Mouse (Mus musculus) Patski (cell line): ENCODE results near the gene Gm21992. TPM values are rescaled to one million over a fixed set of nuclear protein-coding genes. Genes with fewer than 3 reads are reported as not detected.

Experiments used
- ATAC-seq: fragments of 100-300 bp; one replicate; pipeline ENCODE4 v1.8.0; 2021
- CTCF ChIA-PET: fragments of 350-600 bp; sonication (Branson Sonifier 250); formaldehyde crosslinking; loops from one replicate; lab custom pipeline; 2022; ENCODE audit warnings: inconsistent platforms; lab: Charles Lee
- POLR2A ChIA-PET: fragments of 350-600 bp; sonication (Branson Sonifier 250); formaldehyde crosslinking; loops from one replicate; lab custom pipeline; 2022; ENCODE audit warnings: antibody characterized with exemption, inconsistent platforms; lab: Charles Lee
- DNase-seq: peaks from one replicate; pipeline ENCODE4 v3.0.0-alpha.2; 2011; ENCODE audit warnings: low read depth, low spot score
- H3K27me3 ChIP-seq: fragments of 371-371 bp; one replicate; pipeline ENCODE4 v1.5.1; 2021
- CTCF ChIP-seq: fragments of 100-300 bp; IDR thresholded peaks from one replicate; pipeline ENCODE4 v1.5.1; 2021
- in situ Hi-C: fragments of 300-500 bp; cut with MboI; formaldehyde crosslinking; loops from 3 replicates; pipeline ENCODE4 v1.11.1; 2018; ENCODE audit warnings: low pct_unique_long_range_greater_than_20kb, mixed read lengths
- polyA plus RNA-seq: library from polyadenylated mRNA; unstranded; gene quantifications from one replicate; pipeline ENCODE4 v1.2.3, GENCODE M21; 2021

Gene Gm21992
- polyA plus RNA-seq, 1 experiment from 2014 or later: 9.9 TPM

GRCm38 (mm10) chr19:4701221-4701620, 110.2 kb downstream of the Gm21992 start:
- H3K27me3 ChIP-seq: no peaks in the 10 kb centered on the region
- no peak for TF ChIP-seq CTCF
- no peak for ATAC-seq
- CTCF ChIA-PET: no interaction called here
- no peak for DNase-seq
- POLR2A ChIA-PET: interaction anchor here (0.6 kb wide), 1 partner anchor 29 kb away, joined by 6 read pairs; no protein-coding TSS in a partner anchor
- in situ Hi-C loops: no loop called here

- DNase-seq (no peak), ATAC-seq (no peak)
- ChIA-PET POLR2A (no interaction called here), CTCF (interaction anchor here (0.7 kb wide), 1 partner anchor 11 kb away, joined by 3 read pairs; no protein-coding TSS in a partner anchor)
- no peak for TF ChIP-seq CTCF
- in situ Hi-C loops: no loop called here
- no peaks in the 10 kb centered on the region for H3K27me3 ChIP-seq
Measured at GRCm38 (mm10) chr19:4700656-4701055, 110.8 kb downstream of the Gm21992 start.

DNA sequence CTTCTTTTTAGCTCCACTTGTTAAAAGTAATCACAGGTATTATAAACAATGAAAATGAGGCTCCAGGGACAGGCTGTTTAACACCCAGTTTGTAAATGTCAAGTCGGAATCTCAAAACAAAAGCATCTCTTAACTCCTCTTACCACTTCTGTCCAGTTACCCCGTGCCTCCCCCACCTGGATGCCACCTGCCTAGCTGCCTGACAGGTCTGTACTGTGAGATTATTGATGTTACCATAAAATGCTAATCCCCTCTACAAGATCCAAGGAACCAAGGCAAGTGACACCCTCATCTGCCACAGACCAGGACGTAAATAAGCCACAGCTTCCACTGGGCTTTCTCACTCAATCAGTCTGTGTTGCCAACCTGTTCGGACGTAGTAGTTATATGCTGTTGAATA, 111.6 kb downstream of the Gm21992 start:
- ATAC-seq (no peak), DNase-seq (no peak)
- TF ChIP-seq CTCF: no peak
- ChIA-PET POLR2A (interaction anchor here (0.7 to 1.8 kb wide), 2 partner anchors 43 to 322 kb away, joined by 3 to 5 read pairs; no protein-coding TSS in a partner anchor), CTCF (no interaction called here)
- H3K27me3 ChIP-seq: no peaks in the 10 kb centered on the region
- in situ Hi-C loops: no loop called here

DNA sequence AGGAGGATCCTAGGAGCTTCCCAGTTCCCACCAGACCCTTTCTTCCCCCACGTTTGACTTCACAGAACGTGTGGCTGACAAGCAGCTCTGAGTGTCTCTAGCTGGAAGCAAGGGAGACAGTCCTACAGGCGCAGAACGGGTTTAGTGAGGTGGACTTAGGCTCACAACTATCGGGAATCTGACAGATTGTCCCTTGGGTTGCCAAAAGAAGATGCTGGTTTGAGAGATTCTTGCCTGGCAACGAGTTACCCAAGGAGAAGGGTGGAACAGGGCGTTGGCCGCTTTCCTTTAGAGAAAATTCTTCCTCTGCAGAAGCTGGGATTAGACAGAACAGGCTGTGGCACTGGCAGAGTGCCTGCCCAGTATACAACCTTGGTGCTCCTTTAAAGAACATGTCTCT, 112.6 kb downstream of the Gm21992 start:
- no peak for DNase-seq
- no peak for ATAC-seq
- ChIA-PET POLR2A (interaction anchor here (0.7 to 1.8 kb wide), 2 partner anchors 44 to 321 kb away, joined by 3 to 5 read pairs; no protein-coding TSS in a partner anchor), CTCF (no interaction called here)
- H3K27me3 ChIP-seq: peaks cover under 1% of the 10 kb centered on the region
- no peak for TF ChIP-seq CTCF
- in situ Hi-C loops: no loop called here

- ATAC-seq (no peak), DNase-seq (no peak)
- CTCF ChIA-PET: no interaction called here
- in situ Hi-C loops: no loop called here
- peaks cover 4% of the 10 kb centered on the region for H3K27me3 ChIP-seq
- TF ChIP-seq CTCF: no peak
- POLR2A ChIA-PET: interaction anchor here (1.8 kb wide), 1 partner anchor 44 kb away, joined by 5 read pairs; no protein-coding TSS in a partner anchor
Measured at GRCm38 (mm10) chr19:4698205-4698677, 113.2 kb downstream of the Gm21992 start, which contains the start of gene Gm960. TSS of gene Gm960 (minus strand) at chr19:4698668.

- TF ChIP-seq CTCF: no peak
- ChIA-PET POLR2A (no interaction called here), CTCF (no interaction called here)
- in situ Hi-C loops: no loop called here
- peaks cover 4% of the 10 kb centered on the region for H3K27me3 ChIP-seq
- DNase-seq (no peak), ATAC-seq (no peak)
Measured at GRCm38 (mm10) chr19:4697721-4698120, 113.7 kb downstream of the Gm21992 start.

DNA sequence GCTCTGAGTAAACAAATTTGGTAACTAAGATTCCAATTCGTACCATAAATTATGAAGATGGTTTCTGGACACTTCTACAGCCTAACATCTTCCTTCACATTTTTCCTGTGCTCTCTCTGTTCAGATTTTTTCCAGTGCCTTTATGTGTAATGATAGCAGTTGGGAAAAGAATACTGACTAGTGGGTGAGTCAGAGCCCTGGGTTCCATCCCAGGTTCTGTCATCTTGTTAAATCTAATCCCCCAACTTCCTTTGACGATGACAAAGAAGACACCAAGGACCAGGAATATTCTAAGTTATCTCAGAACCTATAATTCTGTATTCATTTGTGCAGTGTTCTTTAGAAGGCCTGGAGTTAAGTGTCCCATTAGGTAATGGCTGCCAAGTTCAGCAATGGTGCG, 114.3 kb downstream of the Gm21992 start:
- DNase-seq (no peak), ATAC-seq (no peak)
- peaks cover 4% of the 10 kb centered on the region for H3K27me3 ChIP-seq
- ChIA-PET POLR2A (interaction anchor here (0.7 kb wide), 1 partner anchor 12 kb away, joined by 5 read pairs; no protein-coding TSS in a partner anchor), CTCF (interaction anchor here (1.0 to 1.1 kb wide), 2 partner anchors 9 to 14 kb away, joined by 3 read pairs; partner anchors contain the start of gene Sptbn2)
- in situ Hi-C loops: no loop called here
- no peak for TF ChIP-seq CTCF

DNA sequence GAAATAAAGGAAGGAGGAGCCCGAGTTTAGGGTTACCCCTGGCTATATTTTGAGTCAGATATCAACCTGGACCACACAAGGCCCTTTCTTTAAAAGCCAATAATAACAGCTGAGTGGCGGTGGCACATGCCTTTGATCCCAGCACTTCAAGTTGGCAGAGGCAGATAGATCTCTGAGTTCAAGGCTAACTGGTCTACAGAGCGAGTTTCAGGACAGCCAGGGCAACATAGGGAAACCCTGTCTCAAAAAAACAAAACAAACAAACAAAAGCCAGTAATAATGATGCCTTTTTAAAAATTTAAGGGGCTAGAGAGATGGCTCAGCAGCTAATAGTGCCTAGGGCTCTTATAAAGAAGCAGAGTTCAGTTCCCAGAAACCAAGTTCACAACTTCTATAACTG, 117.1 kb downstream of the Gm21992 start:
- ChIA-PET POLR2A (no interaction called here), CTCF (interaction anchor here (1.3 kb wide), 1 partner anchor 10 kb away, joined by 3 read pairs; no protein-coding TSS in a partner anchor)
- in situ Hi-C loops: no loop called here
- no peak for TF ChIP-seq CTCF
- peaks cover 9% of the 10 kb centered on the region for H3K27me3 ChIP-seq
- DNase-seq: no peak
- no peak for ATAC-seq

Other genes starting within 250 kb of the Gm21992 start
- gene Lrfn4, start 195.9 kb downstream of the Gm21992 start, polyA plus RNA-seq: 46.6 TPM
- 45.5 TPM for gene Rce1, start 186.0 kb downstream of the Gm21992 start, polyA plus RNA-seq
- gene Gm960, start 112.9 kb downstream of the Gm21992 start, polyA plus RNA-seq: 2.5 TPM
- gene Sptbn2, start 100.4 kb downstream of the Gm21992 start, polyA plus RNA-seq: 1.0 TPM
- gene Rbm4b, start 55.1 kb downstream of the Gm21992 start, polyA plus RNA-seq: 19.3 TPM
- gene Rbm4, start 17.7 kb downstream of the Gm21992 start, polyA plus RNA-seq: 42.3 TPM
- gene Rbm14, start within 50 bp of the Gm21992 start, polyA plus RNA-seq: 36.5 TPM
- gene Ccs, start 27.7 kb upstream of the Gm21992 start, polyA plus RNA-seq: 133 TPM
- 0.26 TPM for gene Ccdc87, start 27.8 kb upstream of the Gm21992 start, polyA plus RNA-seq
- gene Ctsf, start 43.5 kb upstream of the Gm21992 start, polyA plus RNA-seq: 79.4 TPM
- 0.10 TPM for gene Actn3, start 66.3 kb upstream of the Gm21992 start, polyA plus RNA-seq
- gene Zdhhc24, start 67.1 kb upstream of the Gm21992 start, polyA plus RNA-seq: 17.2 TPM
- 20.3 TPM for gene Bbs1, start 95.0 kb upstream of the Gm21992 start, polyA plus RNA-seq
- 91.0 TPM for gene Dpp3, start 116.7 kb upstream of the Gm21992 start, polyA plus RNA-seq
- 7.4 TPM for gene Peli3, start 131.5 kb upstream of the Gm21992 start, polyA plus RNA-seq
- gene Mrpl11, start 150.5 kb upstream of the Gm21992 start, polyA plus RNA-seq: 106 TPM
- 0.18 TPM for gene Npas4, start 178.7 kb upstream of the Gm21992 start, polyA plus RNA-seq
- 15.8 TPM for gene Slc29a2, start 212.2 kb upstream of the Gm21992 start, polyA plus RNA-seq
- gene B4gat1, start 227.2 kb upstream of the Gm21992 start, polyA plus RNA-seq: 82.4 TPM
- 1.7 TPM for gene AC124502.3, start 227.3 kb upstream of the Gm21992 start, polyA plus RNA-seq
- 56.8 TPM for gene Brms1, start 229.7 kb upstream of the Gm21992 start, polyA plus RNA-seq
- gene Rin1, start 238.9 kb upstream of the Gm21992 start, polyA plus RNA-seq: 39.4 TPM